Mouse (Mus musculus): ENCODE measurements at regions not wholly inside any gene's neighbourhood (a gene's known extent, or its start where the extent isn't known, plus 50 kb on each side); places are given as distances from the start of the nearest gene placed in this dataset.
A peak's percentile ranks its signal among the peaks of the same experiment; 100 is the strongest.

DNA sequence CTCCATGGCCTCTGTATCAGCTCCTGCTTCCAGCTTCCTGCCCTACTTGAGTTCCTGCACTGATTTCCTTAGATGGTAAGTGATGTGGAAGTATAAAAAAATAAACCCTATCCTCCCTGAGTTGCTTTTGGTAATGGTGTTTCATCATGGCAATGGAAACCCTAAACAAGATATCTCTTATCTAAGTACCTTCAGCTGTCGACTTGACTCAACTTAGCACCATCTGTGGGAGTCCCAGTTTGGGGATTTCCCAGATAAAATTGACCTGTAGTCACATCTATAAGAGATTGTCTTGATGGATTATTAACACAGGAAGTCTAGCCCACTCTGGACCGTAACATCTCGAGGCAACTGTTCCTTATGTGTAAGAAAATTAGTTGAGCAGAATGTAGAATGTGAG, 570.2 kb upstream of the Gm10306 start:
- 75% methylated on average over 3 of the region's 3 CpGs for WGBS
- H3K4me1 ChIP-seq (ENCODE audit: control insufficient read depth, insufficient read depth, low read length) = no peaks in the 10 kb centered on the region
- no peak overlapping the region for H3K9ac ChIP-seq (ENCODE audit: low read depth, low read length)
- no peak overlapping the region for H3K4me3 ChIP-seq (ENCODE audit: low read length)
- no peaks in the 10 kb centered on the region for H3K27me3 ChIP-seq (ENCODE audit: control insufficient read depth, insufficient read depth, low read length)
- no peak for ATAC-seq (ENCODE audit: low FRiP score, low TSS enrichment)
- H3K36me3 ChIP-seq (ENCODE audit: control insufficient read depth, insufficient read depth, low read length) = no peaks in the 10 kb centered on the region
- no peaks in the 10 kb centered on the region for H3K9me3 ChIP-seq (ENCODE audit: control insufficient read depth, low read length)
- no peak overlapping the region for H3K4me2 ChIP-seq (replicated peaks; ENCODE audit: low read depth, low read length)
- H3K27ac ChIP-seq (ENCODE audit: low read depth, low read length) = no peak overlapping the region

DNA sequence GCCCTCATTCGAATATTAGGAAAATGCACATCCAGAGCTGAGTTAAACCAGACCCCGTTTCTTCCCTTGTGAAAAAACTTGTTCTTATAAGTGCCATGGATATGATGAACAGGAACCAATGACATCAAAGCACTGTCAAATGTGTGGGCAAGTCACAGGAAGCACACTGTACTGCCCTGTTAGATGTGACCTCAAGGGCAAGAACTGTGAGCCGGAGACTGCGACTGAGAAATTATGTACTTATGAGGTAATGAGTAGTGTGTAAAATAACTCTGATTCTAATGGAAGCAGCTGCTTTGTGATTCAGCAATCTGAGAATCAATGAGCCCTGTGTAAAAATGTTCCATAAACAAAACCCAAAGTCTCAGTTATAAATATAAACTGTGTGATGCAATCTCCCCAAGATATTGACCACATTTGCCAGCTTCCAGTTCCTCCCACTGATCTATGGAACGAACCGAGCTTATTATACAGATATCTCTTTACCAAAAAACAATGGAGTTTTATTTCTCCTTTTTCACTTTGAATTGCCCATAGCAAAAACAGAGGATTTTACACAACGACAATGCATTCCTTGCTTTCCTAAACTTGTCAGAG, 566.0 kb upstream of the Gm10306 start:
- H3K4me3 ChIP-seq (ENCODE audit: low read length) = no peak overlapping the region
- no peak overlapping the region for H3K4me2 ChIP-seq (replicated peaks; ENCODE audit: low read depth, low read length)
- no peaks in the 10 kb centered on the region for H3K27me3 ChIP-seq (ENCODE audit: control insufficient read depth, insufficient read depth, low read length)
- 77% methylated on average over 7 of the region's 7 CpGs for WGBS
- no peak overlapping the region for H3K9ac ChIP-seq (ENCODE audit: low read depth, low read length)
- H3K36me3 ChIP-seq (ENCODE audit: control insufficient read depth, insufficient read depth, low read length) = no peaks in the 10 kb centered on the region
- no peak for ATAC-seq (ENCODE audit: low FRiP score, low TSS enrichment)
- H3K9me3 ChIP-seq (ENCODE audit: control insufficient read depth, low read length) = no peaks in the 10 kb centered on the region
- no peak overlapping the region for H3K27ac ChIP-seq (ENCODE audit: low read depth, low read length)
- no peaks in the 10 kb centered on the region for H3K4me1 ChIP-seq (ENCODE audit: control insufficient read depth, insufficient read depth, low read length)

DNA sequence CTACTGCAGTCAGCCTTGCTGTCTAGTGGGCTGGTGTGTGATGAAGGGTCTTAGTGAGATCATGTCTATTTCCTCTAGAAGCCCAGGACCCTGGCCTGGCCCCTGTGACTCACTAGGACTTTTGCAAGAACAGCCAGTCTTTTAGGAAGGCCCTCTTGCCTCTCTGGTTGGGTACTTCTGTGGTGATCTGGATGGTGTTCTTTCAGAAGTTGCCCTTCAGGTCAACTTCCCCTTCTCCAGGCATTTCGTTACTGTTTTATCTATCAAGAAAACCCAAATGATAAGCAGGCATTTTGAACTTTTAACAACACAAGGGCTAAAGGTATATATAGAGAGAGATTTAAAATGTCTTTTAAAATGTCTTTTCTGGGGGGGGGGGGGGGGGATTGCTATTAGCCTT, 550.5 kb upstream of the Gm10306 start:
- no peak overlapping the region for H3K27ac ChIP-seq (ENCODE audit: low read depth, low read length)
- 0 out of 2 replicates have a peak, but pooled peaks have one; percentile 35 for ATAC-seq (ENCODE audit: low FRiP score, low TSS enrichment)
- no peak overlapping the region for H3K4me2 ChIP-seq (replicated peaks; ENCODE audit: low read depth, low read length)
- no peaks in the 10 kb centered on the region for H3K9me3 ChIP-seq (ENCODE audit: control insufficient read depth, low read length)
- 61% methylated on average over 1 of the region's 1 CpGs for WGBS
- no peaks in the 10 kb centered on the region for H3K36me3 ChIP-seq (ENCODE audit: control insufficient read depth, insufficient read depth, low read length)
- no peaks in the 10 kb centered on the region for H3K27me3 ChIP-seq (ENCODE audit: control insufficient read depth, insufficient read depth, low read length)
- H3K4me1 ChIP-seq (ENCODE audit: control insufficient read depth, insufficient read depth, low read length) = no peaks in the 10 kb centered on the region
- no peak overlapping the region for H3K4me3 ChIP-seq (ENCODE audit: low read length)
- H3K9ac ChIP-seq (ENCODE audit: low read depth, low read length) = no peak overlapping the region

DNA sequence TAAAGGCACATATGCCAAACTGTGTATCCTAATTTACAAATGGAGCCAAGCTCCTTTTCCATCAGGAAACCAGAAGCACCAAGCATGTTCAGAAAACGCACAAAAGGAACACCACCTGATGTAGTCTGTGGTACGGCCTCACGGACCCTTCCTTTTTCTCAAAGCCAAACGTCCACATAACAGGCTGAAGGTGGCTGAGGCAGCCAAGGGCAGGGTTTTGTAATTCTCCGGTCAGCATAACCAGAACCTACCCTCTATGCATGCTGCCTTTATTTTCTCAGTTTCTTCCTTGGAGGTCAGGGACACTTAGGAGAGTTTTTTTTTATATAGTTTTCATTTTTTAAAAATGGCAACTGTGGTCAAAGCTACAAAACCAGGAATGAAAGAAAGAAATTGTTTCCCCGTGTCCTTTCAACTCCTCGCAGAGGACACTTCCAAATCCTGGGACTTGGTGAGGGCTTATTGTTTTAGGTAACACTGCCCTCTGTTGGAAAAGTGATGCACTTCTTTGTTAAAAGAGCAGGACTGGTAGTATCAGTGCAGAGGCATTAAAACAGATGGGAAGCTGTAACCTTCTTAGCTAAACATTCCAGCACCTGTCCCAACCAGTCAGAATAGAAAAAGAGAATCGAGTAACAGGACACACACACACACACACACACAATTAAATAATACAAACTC, 549.1 kb upstream of the Gm10306 start:
- H3K27ac ChIP-seq (ENCODE audit: low read depth, low read length) = no peak overlapping the region
- H3K9ac ChIP-seq (ENCODE audit: low read depth, low read length) = no peak overlapping the region
- H3K4me2 ChIP-seq (replicated peaks; ENCODE audit: low read depth, low read length) = no peak overlapping the region
- H3K9me3 ChIP-seq (ENCODE audit: control insufficient read depth, low read length) = no peaks in the 10 kb centered on the region
- no peaks in the 10 kb centered on the region for H3K27me3 ChIP-seq (ENCODE audit: control insufficient read depth, insufficient read depth, low read length)
- WGBS = 45% methylated on average over 8 of the region's 8 CpGs
- no peak overlapping the region for H3K4me3 ChIP-seq (ENCODE audit: low read length)
- no peaks in the 10 kb centered on the region for H3K4me1 ChIP-seq (ENCODE audit: control insufficient read depth, insufficient read depth, low read length)
- peak; percentile 90 for ATAC-seq (ENCODE audit: low FRiP score, low TSS enrichment)
- H3K36me3 ChIP-seq (ENCODE audit: control insufficient read depth, insufficient read depth, low read length) = no peaks in the 10 kb centered on the region

DNA sequence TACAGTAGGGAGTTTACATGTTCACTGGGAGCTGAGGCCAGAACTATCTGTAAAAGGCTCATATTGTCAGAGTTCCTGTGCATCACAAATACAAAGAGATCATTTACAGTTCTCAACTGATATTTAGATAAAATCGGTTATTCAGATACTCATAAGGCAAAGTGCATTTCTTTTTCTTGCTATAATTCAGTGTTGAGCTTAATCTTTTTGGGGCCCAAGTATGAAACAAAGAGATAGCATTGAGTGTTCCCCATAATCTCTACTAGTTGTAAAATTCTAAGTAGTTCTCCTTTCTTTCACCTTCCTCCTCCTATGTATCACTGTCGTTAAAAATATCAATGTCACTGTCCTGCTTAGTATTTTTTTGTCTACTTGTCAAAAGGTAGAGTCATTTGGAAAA, 540.6 kb upstream of the Gm10306 start:
- H3K27ac ChIP-seq (ENCODE audit: low read depth, low read length) = no peak overlapping the region
- no peak for ATAC-seq (ENCODE audit: low FRiP score, low TSS enrichment)
- no peaks in the 10 kb centered on the region for H3K9me3 ChIP-seq (ENCODE audit: control insufficient read depth, low read length)

DNA sequence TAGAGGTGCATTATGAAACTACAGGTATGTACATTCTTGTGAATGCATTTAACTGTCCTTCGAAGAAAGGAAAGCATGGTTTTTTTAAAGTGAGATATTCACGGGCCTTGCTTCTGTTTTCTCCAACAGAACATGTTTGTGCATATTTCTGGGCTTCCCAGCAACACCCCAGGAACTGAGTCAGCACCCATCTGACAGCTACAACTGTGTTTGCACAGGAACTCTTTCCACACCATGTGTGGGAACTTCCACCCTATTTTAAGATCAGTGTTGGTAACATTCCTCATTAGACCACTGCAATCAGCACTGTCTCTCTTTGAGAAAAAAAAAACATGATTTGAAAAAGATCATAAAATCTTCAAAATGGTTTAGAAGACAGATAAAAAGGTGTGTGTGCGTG, 538.6 kb upstream of the Gm10306 start:
- Histone ChIP-seq H3K27ac (ENCODE audit: low read depth, low read length) (no peak overlapping the region), H3K9ac (ENCODE audit: low read depth, low read length) (no peak overlapping the region), H3K36me3 (ENCODE audit: control insufficient read depth, insufficient read depth, low read length) (no peaks in the 10 kb centered on the region), H3K27me3 (ENCODE audit: control insufficient read depth, insufficient read depth, low read length) (no peaks in the 10 kb centered on the region), H3K9me3 (ENCODE audit: control insufficient read depth, low read length) (no peaks in the 10 kb centered on the region), H3K4me2 (replicated peaks; ENCODE audit: low read depth, low read length) (no peak overlapping the region), H3K4me3 (ENCODE audit: low read length) (no peak overlapping the region), H3K4me1 (ENCODE audit: control insufficient read depth, insufficient read depth, low read length) (no peaks in the 10 kb centered on the region)
- no peak for ATAC-seq (ENCODE audit: low FRiP score, low TSS enrichment)
- WGBS = 87% methylated on average over 3 of the region's 3 CpGs

More for the DNA sequence above, 540.6 kb upstream of the Gm10306 start:
- no peak overlapping the region for H3K9ac ChIP-seq (ENCODE audit: low read depth, low read length)
- no peak overlapping the region for H3K4me3 ChIP-seq (ENCODE audit: low read length)
- H3K4me2 ChIP-seq (replicated peaks; ENCODE audit: low read depth, low read length) = no peak overlapping the region
- H3K4me1 ChIP-seq (ENCODE audit: control insufficient read depth, insufficient read depth, low read length) = no peaks in the 10 kb centered on the region
- H3K27me3 ChIP-seq (ENCODE audit: control insufficient read depth, insufficient read depth, low read length) = no peaks in the 10 kb centered on the region
- H3K36me3 ChIP-seq (ENCODE audit: control insufficient read depth, insufficient read depth, low read length) = no peaks in the 10 kb centered on the region
- 85% methylated on average over 2 of the region's 2 CpGs for WGBS

DNA sequence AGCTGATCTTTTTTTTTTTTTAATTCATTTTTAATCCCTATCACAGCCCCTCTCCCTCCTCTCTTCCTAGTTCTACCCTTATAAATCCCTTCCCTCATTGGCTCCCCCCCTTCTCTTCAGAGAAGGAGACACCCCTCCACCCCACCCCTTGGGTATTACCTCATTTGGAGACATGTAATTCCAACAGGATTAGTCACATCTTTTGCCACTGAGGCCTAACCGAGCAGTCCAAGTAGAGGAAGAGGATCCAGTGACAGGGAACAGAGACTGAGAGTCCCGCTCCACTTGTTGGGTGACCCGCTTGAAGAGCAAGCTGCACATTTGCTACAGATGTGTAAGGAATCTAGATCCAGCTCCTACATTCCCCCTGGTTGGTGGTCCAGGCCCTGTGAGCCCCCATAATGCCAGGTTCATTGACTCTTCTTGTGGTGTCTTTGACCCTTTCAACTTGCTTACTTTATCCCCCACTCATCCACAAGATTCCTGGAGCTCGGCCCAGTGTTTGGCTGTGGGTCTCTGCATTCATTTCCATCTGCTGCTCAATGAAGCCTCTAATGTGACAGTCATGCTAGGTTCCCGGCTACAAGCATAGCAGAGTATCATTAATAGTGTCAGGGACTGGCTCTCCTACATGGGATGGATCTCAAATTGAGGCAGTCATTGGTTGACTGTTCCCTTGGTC, 506.6 kb upstream of the Gm10306 start:
- Histone ChIP-seq H3K36me3 (ENCODE audit: control insufficient read depth, insufficient read depth, low read length) (no peaks in the 10 kb centered on the region), H3K4me3 (ENCODE audit: low read length) (no peak overlapping the region), H3K4me2 (replicated peaks; ENCODE audit: low read depth, low read length) (no peak overlapping the region), H3K9me3 (ENCODE audit: control insufficient read depth, low read length) (no peaks in the 10 kb centered on the region), H3K9ac (ENCODE audit: low read depth, low read length) (no peak overlapping the region), H3K27me3 (ENCODE audit: control insufficient read depth, insufficient read depth, low read length) (no peaks in the 10 kb centered on the region), H3K4me1 (ENCODE audit: control insufficient read depth, insufficient read depth, low read length) (no peaks in the 10 kb centered on the region), H3K27ac (ENCODE audit: low read depth, low read length) (no peak overlapping the region)
- no peak for ATAC-seq (ENCODE audit: low FRiP score, low TSS enrichment)
- 76% methylated on average over 5 of the region's 5 CpGs for WGBS

DNA sequence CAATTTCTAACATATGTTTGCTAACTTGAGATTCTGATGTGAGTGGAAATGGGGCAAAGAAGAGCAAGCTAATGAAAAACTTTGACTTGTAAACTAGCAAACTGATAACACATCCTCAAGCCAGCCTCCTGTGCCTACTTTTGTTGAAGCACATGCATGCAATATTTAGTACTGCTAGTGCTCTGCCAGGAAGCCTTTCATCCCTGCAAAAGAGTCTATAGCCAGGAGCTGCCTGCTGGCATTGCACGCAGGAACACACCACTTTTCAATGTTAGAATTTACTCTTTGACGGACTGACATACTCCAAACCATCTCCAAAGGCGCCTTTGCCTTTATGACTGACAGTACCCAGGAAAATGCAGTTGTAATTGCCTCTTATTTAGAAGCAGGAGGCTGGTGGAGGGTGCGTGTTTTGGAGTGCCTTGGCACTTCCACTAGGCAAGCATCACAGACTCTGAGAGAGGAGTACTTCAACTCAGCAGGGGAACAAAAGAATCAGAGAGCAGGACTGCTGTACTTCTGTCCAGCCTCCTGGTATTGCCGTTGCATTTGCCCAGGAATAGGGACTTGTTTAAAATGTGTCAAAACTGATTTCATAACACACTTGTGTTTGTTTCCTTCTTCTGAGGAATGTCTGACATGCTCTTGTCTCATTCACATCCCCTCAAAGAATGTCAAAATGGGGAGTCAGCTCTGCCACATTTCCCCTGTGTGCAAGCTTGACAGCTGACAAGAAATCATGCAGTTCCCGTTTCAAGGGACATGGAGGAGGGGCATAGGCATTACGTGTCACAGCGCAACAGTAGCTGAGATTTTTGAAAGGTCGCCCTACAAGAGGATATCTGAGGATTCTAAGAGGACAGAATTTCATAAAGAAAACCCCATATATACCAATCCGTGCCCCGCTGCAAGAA, 503.8 kb upstream of the Gm10306 start:
- Histone ChIP-seq H3K9me3 (ENCODE audit: control insufficient read depth, low read length) (no peaks in the 10 kb centered on the region), H3K4me1 (ENCODE audit: control insufficient read depth, insufficient read depth, low read length) (no peaks in the 10 kb centered on the region), H3K4me2 (replicated peaks; ENCODE audit: low read depth, low read length) (no peak overlapping the region), H3K27me3 (ENCODE audit: control insufficient read depth, insufficient read depth, low read length) (no peaks in the 10 kb centered on the region), H3K27ac (ENCODE audit: low read depth, low read length) (no peak overlapping the region), H3K4me3 (ENCODE audit: low read length) (no peak overlapping the region), H3K36me3 (ENCODE audit: control insufficient read depth, insufficient read depth, low read length) (no peaks in the 10 kb centered on the region), H3K9ac (ENCODE audit: low read depth, low read length) (no peak overlapping the region)
- ATAC-seq (ENCODE audit: low FRiP score, low TSS enrichment) = no peak
- WGBS = 80% methylated on average over 11 of the region's 11 CpGs

Data from kidney, embryonic 14.5 days (tissue).